Mouse (Mus musculus) embryonic facial prominence, embryonic 11.5 days (tissue): ENCODE measurements around the gene A030003K21Rik. TPM values are rescaled to one million over a fixed set of nuclear protein-coding genes. Genes with fewer than 3 reads are reported as not detected.
"Not testable (repeated sequence)": the region's sequence is repeated elsewhere in the genome, so short reads cannot be mapped to it uniquely, and the experiment has no call there.

Source experiments
- ATAC-seq: fragments of 200-750 bp; cut with Nextera tagmentation; replicated peaks from 2 replicates; pipeline ENCODE4 v1.8.0; 2017; ENCODE audit warnings: low read depth; ENCODE audit not compliant: insufficient number of reproducible peaks, low FRiP score, low TSS enrichment
- DNase-seq: peaks from one replicate; pipeline ENCODE4 v3.0.0-alpha.2; 2015; ENCODE audit warnings: low spot score
- H3K27ac ChIP-seq: fragments of 300-500 bp; sonication (generic); replicated peaks from 2 replicates; pipeline ENCODE4 v1.5.1; 2014; ENCODE audit warnings: mild to moderate bottlenecking, low read depth, low read length, control low read depth
- H3K27me3 ChIP-seq: fragments of 300-500 bp; sonication (generic); 2 replicates; pipeline ENCODE4 v1.6.1; 2014; ENCODE audit warnings: mild to moderate bottlenecking, low read length, moderate library complexity, mixed read lengths; ENCODE audit not compliant: control insufficient read depth, insufficient read depth
- H3K36me3 ChIP-seq: fragments of 300-500 bp; sonication (generic); replicated peaks from 2 replicates; pipeline ENCODE4 v1.6.1; 2014; ENCODE audit warnings: low read depth, mild to moderate bottlenecking, low read length, moderate library complexity, mixed read lengths; ENCODE audit not compliant: control insufficient read depth, insufficient read depth
- H3K4me1 ChIP-seq: fragments of 300-500 bp; sonication (generic); 2 replicates; pipeline ENCODE4 v1.6.1; 2014; ENCODE audit warnings: low read length, mixed read lengths; ENCODE audit not compliant: control insufficient read depth, insufficient read depth
- H3K4me2 ChIP-seq: fragments of 300-500 bp; sonication (generic); 2 replicates; pipeline ENCODE4 v1.6.1; 2014; ENCODE audit warnings: low read depth, mild to moderate bottlenecking, control low read depth, low read length, moderate library complexity
- H3K4me3 ChIP-seq: fragments of 300-500 bp; sonication (generic); 2 replicates; pipeline ENCODE4 v1.5.1; 2014; ENCODE audit warnings: low read depth, low read length, control low read depth
- H3K9ac ChIP-seq: fragments of 300-500 bp; sonication (generic); replicated peaks from 2 replicates; pipeline ENCODE4 v1.6.1; 2014; ENCODE audit warnings: mild to moderate bottlenecking, control low read depth, low read length
- H3K9me3 ChIP-seq: fragments of 300-500 bp; sonication (generic); replicated peaks from 2 replicates; pipeline ENCODE4 v1.6.1; 2016; ENCODE audit warnings: mild to moderate bottlenecking, low read length, inconsistent platforms, mixed read lengths; ENCODE audit not compliant: control insufficient read depth
- WGBS: fragments of 180-500 bp; shearing (Covaris S2); extraction: QIAGEN DNeasy Blood & Tissue Kit; methylation state at CpG from one replicate; pipeline ENCODE4 v1.1.7; 2014; 5-methylcytosine and 5-hydroxymethylcytosine counted together
- polyA plus RNA-seq: library from polyadenylated mRNA; unstranded; fragments of >200 nt; fragmentation: Nextera tagmentation; extraction: Ambion mirVana; gene quantifications from 2 replicates; pipeline ENCODE4 v1.2.1, GENCODE M21; 2014

A030003K21Rik gene
- polyA plus RNA-seq, result not detected in 2 replicates

DNA sequence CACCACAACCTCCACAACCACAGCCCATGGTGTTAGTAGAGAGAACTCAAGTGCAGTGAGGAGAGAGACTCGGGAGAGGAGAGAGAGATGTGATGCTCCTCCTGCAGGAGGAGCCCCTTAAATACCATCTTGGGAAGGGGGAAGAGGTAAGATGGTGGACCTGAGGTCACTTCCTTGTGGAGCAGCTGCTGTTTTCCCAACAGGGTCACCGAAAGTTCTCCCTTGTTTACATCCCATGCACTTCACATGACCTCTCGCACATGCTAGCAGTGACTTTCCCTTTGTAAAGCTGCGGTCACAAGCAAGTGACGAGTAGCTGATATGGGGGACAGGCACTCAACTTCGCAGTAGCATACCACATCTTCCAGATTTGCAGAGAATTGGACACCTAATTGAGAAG is at the start of gene A030003K21Rik:
Gene A030003K21Rik, minus strand, starts transcription at position 94 of the 400 bp plus-strand sequence.
- no CpG with 5 or more reads among the region's 6 CpGs for WGBS
- not testable (repeated sequence) for H3K4me3 ChIP-seq, ATAC-seq, H3K4me2 ChIP-seq, H3K36me3 ChIP-seq, H3K9me3 ChIP-seq, H3K9ac ChIP-seq, H3K27me3 ChIP-seq, H3K27ac ChIP-seq, H3K4me1 ChIP-seq, DNase-seq

DNA sequence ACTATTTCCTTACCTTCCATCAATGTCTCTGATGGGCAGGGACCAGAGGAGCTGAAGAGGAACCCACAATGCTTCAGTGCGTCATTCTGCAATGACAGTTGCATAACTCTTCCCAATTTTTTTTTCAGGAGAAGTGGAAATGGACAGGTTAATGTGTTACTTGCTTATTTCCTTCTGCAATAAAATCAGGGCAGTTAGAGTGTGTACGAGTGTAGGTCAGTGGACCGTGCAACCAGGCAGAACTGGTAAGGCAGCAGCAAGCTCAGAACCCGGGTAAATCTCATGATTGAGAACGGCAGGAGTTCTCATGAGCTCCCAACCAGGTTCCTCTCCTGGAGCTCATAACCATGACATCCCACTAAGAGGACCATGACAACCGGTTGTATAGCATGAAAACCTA is 48.9 kb upstream of the A030003K21Rik start:
- Histone ChIP-seq H3K27me3 (no peaks in the 10 kb centered on the region), H3K4me3 (no peak overlapping the region), H3K4me2 (no peak overlapping the region), H3K4me1 (no peaks in the 10 kb centered on the region), H3K9ac (no peak overlapping the region), H3K9me3 (no peaks in the 10 kb centered on the region), H3K36me3 (no peaks in the 10 kb centered on the region), H3K27ac (no peak overlapping the region)
- DNase-seq, result no peak
- ATAC-seq, result no peak
- 88% methylated on average over 6 of the region's 6 CpGs for WGBS

DNA sequence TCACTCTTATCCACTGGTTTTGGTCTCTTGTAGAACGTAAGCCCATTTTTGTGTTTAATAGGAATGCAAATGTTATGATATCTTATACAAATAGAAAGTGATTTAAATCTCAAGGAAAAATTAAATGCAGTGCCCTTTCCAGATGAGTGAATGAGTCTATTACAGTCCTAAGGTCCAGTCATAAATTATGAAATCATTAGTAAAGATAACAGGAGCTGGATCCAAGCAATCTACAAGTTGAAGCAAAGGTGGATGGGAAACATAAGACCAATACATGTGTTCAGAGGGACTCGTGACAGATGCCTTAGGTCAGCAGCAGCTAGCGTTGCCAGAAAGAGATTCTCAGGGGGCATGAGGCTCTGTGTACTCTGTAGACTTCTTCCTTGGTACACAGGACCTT is 48.4 kb upstream of the A030003K21Rik start:
- no peak overlapping the region for H3K27ac ChIP-seq
- no peaks in the 10 kb centered on the region for H3K36me3 ChIP-seq
- H3K9ac ChIP-seq, result no peak overlapping the region
- ATAC-seq, result no peak
- no peak for DNase-seq
- H3K9me3 ChIP-seq, result no peaks in the 10 kb centered on the region
- no peaks in the 10 kb centered on the region for H3K27me3 ChIP-seq
- H3K4me2 ChIP-seq, result no peak overlapping the region
- WGBS, result 82% methylated on average over 3 of the region's 3 CpGs
- H3K4me3 ChIP-seq, result no peak overlapping the region
- no peaks in the 10 kb centered on the region for H3K4me1 ChIP-seq

DNA sequence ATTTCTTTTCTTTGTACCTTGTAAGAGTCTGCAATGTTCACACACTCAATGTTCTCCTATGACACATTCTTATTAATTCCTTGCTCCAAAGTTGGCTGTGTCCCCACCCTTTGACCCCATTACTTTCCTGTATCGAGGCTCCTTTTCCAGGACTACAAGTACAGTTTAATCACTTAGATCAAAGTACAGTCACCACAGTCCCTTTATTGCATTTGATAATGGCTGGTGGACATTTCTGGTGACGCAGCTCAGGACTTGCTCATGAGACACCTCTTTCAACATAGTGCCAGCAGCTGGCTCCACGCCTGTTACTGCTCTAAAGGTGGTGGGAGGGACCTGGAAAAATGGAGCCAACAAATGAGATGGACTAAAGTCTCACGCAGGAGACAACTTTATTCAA is 47.9 kb upstream of the A030003K21Rik start:
- H3K4me2 ChIP-seq, result no peak overlapping the region
- no peaks in the 10 kb centered on the region for H3K9me3 ChIP-seq
- 77% methylated on average over 4 of the region's 4 CpGs for WGBS
- no peaks in the 10 kb centered on the region for H3K36me3 ChIP-seq
- no peak overlapping the region for H3K9ac ChIP-seq
- no peak overlapping the region for H3K27ac ChIP-seq
- H3K4me3 ChIP-seq, result no peak overlapping the region
- DNase-seq (no peak), ATAC-seq (no peak)
- H3K27me3 ChIP-seq, result no peaks in the 10 kb centered on the region
- H3K4me1 ChIP-seq, result no peaks in the 10 kb centered on the region

DNA sequence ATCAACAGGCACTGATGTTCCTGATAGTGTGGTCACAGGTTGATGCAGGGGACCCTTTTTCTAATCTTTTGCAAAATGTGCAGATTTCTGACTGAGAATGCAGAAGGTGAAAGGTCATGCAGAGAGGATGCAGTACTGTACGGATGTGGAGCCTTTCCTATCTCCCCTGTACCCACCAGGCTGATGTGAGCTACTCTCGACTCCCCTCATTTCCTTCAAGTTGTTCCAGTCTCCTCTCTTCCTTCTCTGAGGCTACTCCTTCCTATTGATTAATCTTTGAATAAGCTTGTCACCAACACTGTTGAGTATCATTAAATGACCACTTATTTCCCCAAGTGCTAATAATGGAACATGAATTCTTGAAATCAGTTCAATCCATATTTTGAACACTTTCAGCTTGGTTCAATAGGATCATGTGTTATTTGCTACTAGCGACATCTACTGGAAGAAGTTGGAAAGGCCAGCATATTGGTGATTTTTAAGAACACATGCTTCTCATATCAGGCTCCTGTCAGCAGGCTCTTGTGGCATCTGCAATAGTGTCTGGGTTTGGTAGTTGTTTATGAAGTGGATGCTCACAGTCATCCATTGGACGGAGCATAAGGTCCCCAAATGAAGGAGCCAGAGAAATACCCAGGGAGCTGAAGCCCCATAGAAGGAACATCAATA is 44.5 kb upstream of the A030003K21Rik start:
- Histone ChIP-seq H3K9me3 (peaks cover 3% of the 10 kb centered on the region; the same call in 1 of the 2 replicates), H3K4me1 (no peaks in the 10 kb centered on the region), H3K4me3 (no peak overlapping the region), H3K36me3 (no peaks in the 10 kb centered on the region), H3K27ac (no peak overlapping the region), H3K27me3 (no peaks in the 10 kb centered on the region), H3K4me2 (no peak overlapping the region), H3K9ac (no peak overlapping the region)
- 32% methylated on average over 4 of the region's 4 CpGs for WGBS
- DNase-seq (peak; percentile 84), ATAC-seq (0 out of 2 replicates have a peak, but pooled peaks have one; percentile 67)

DNA sequence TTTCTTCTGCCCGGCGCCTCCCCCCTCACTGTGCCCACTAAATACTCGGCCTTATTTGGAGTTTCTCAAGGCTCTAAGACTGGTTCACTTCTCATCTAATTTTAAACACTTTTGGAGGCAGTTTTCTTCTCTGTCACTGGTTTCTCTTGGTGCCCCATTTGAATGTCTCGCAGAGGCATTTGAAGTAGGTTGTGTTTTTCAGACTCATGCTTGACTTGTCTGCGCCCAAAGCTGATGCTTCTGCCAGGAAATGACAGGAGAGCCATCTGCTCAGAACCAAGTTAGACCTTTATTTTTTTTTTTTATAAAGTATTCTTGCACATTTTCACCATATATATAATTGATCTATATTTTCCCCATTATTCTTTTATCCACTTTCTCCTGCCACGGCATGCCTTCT is 43.5 kb upstream of the A030003K21Rik start:
- H3K9me3 ChIP-seq, result peaks cover 3% of the 10 kb centered on the region; the same call in 1 of the 2 replicates
- no peaks in the 10 kb centered on the region for H3K4me1 ChIP-seq
- H3K4me3 ChIP-seq, result no peak overlapping the region
- no peak overlapping the region for H3K27ac ChIP-seq
- no peak overlapping the region for H3K4me2 ChIP-seq
- H3K9ac ChIP-seq, result no peak overlapping the region
- WGBS, result 92% methylated on average over 6 of the region's 6 CpGs
- DNase-seq, result no peak
- no peak for ATAC-seq
- H3K36me3 ChIP-seq, result no peaks in the 10 kb centered on the region
- H3K27me3 ChIP-seq, result no peaks in the 10 kb centered on the region

DNA sequence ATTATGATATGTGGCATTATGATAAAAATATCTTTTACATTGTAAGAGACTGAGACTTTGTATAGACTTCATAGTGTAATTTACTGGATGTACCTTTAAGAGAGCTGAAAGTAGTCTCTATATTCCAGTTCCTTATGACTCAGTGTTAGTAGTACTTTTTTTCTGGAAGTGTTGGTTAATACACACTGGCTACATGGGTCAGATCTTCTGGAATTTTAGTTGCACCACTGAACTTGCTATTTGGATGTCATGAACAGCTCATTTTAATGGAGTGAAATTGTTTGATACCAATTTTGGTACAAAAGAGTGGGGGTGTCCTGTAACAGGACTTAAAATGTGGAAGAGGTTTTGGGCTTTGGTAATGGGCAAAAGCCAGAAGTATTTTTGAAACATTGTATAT is 34.7 kb upstream of the A030003K21Rik start:
- H3K9ac ChIP-seq, result no peak overlapping the region
- H3K36me3 ChIP-seq, result no peaks in the 10 kb centered on the region
- H3K27me3 ChIP-seq, result no peaks in the 10 kb centered on the region
- H3K4me3 ChIP-seq, result no peak overlapping the region
- no peak for DNase-seq
- H3K9me3 ChIP-seq, result no peaks in the 10 kb centered on the region
- H3K4me1 ChIP-seq, result no peaks in the 10 kb centered on the region
- no peak overlapping the region for H3K27ac ChIP-seq
- H3K4me2 ChIP-seq, result no peak overlapping the region
- no peak for ATAC-seq

DNA sequence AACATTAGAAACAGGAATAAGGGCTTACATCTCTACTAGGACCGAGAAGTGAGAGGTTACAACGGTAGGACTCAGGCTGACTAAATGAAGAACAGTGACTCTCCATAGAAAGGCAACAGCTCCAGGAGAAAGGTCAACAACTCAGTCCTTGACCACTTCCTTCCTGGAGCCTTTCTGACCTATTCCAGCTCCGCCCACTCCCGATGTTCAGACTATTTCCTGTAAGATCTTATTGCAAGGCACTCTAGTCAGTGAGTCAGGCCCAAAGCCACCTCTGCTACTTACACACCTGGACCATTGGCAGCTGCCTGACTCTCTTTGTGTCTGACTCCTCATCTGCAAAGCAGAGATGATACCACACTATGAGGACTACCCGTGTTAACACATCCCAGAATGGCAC is 32.6 kb upstream of the A030003K21Rik start:
- Histone ChIP-seq H3K4me2 (no peak overlapping the region), H3K4me3 (no peak overlapping the region), H3K27ac (no peak overlapping the region), H3K27me3 (no peaks in the 10 kb centered on the region), H3K4me1 (no peaks in the 10 kb centered on the region), H3K9ac (no peak overlapping the region), H3K9me3 (no peaks in the 10 kb centered on the region), H3K36me3 (no peaks in the 10 kb centered on the region)
- ATAC-seq, result no peak
- 75% methylated on average over 5 of the region's 5 CpGs for WGBS
- no peak for DNase-seq
